Mouse (Mus musculus) central nervous system, embryonic 14 days (tissue): ENCODE measurements around the gene Olfr1368. TPM values are rescaled to one million over a fixed set of nuclear protein-coding genes. Genes with fewer than 3 reads are reported as not detected.

ENCODE experiments used
- polyA plus RNA-seq: library from polyadenylated mRNA; depleted of rRNA; stranded (reverse); fragments of >200 nt; gene quantifications from 2 replicates; pipeline ENCODE4 v1.2.3, GENCODE M21; 2012; rRNA removed

The Olfr1368 gene
- not detected in 2 replicates for polyA plus RNA-seq

DNA sequence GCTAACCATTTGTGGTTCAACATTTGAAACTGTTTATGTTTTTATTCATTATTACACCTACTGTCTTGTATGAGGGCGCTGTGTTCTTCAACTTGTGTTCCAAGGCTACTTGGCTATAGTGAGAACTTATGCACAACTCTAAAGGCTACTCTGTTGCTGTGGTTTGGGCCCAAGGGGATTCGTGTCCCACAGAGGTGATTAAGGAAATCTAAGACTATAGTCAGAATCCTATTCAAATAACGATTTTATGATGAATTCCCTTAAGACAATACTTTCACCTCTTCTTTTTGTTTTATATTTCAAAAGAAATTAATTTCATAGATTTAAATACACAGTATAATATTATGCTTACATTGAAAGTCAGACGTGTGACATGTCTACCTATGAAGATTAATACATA is at the start of gene Olfr1368:
Olfr1368 (minus strand) TSS at position 101 of the 400 bp plus-strand sequence.

DNA sequence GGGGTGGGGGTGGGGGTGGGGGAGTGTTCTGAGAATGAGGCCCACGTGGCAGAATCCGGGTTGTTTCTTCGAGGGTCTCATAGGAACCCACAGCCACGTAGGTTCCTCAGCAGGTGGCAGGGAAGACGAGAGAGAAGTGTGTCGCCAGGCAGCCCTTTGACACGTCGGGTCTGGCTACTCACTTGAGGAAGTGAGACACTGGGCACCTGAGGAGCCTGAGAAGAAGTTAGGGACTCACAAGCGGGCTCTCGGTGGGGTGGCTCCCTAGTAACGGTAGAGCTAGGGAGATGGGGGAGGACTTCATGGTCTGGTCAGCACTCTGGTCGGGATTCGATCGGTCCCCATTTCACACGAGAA is 33.7 kb upstream of the Olfr1368 start, which contains the start of gene Trim27:
Trim27 (plus strand) TSS at position 79 of the 357 bp plus-strand sequence.

DNA sequence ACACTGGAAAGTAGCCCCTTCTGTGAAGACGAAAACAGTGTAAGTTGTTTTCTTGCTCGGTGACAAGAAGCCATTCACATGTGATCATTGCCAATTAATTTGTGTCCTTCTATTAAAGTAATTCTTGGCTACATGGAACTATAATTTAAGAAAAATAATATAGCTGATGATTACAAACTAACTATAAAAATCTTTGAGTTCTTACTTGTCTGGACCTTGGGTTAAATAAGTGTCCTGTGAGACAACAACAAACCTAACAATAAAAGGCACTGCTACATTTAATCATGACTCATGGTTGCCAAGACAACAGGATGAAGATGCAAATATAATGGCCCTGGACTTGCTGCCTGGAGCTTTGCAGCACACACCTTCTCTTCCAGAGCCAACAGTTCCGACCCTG is 16.3 kb downstream of the Olfr1368 start, which contains the start of gene Olfr263:
Olfr263 (plus strand) TSS at position 301 of the 400 bp plus-strand sequence.

DNA sequence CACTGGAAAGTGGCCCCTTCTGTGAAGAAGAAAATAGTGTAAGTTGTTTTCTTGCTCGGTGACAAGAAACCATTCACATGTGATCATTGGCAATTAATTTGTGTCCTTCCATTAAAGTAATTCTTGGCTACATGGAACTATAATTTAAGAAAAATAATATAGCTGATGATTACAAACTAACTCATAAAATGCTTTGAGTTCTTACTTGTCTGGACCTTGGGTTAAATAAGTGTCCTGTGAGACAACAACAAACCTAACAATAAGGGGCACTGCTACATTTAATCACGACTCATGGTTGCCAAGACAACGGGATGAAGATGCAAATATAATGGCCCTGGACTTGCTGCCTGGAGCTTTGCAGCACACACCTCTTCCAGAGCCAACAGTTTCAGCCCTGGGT is 34.5 kb downstream of the Olfr1368 start, which contains the start of gene Olfr1369-ps1:
Olfr1369-ps1 (plus strand) TSS at position 301 of the 400 bp plus-strand sequence.

Other genes with a start within 250 kb of the Olfr1368 start
- not detected in 2 replicates for gene Olfr1370, start 70.9 kb downstream of the Olfr1368 start, polyA plus RNA-seq
- not detected in 2 replicates for gene Olfr1369-ps1, start 34.4 kb downstream of the Olfr1368 start, polyA plus RNA-seq
- gene Olfr263, start 16.2 kb downstream of the Olfr1368 start, polyA plus RNA-seq: not detected in 2 replicates
- gene Trim27, start 33.6 kb upstream of the Olfr1368 start, polyA plus RNA-seq: 73.5 and 75.8 TPM in 2 replicates
- gene Gpx5, start 146.9 kb upstream of the Olfr1368 start, polyA plus RNA-seq: 0.02 TPM in 1 of 2 replicates, not detected in the other
- gene Gpx6, start 166.3 kb upstream of the Olfr1368 start, polyA plus RNA-seq: not detected in 2 replicates
- gene Olfr1367, start 201.0 kb upstream of the Olfr1368 start, polyA plus RNA-seq: not detected in 2 replicates
- gene Zscan12, start 217.0 kb upstream of the Olfr1368 start, polyA plus RNA-seq: 10.3 and 11.3 TPM in 2 replicates